Mouse (Mus musculus) heart, adult 2 months (tissue): ENCODE data around the gene P4hb.

ENCODE experiments used
- CTCF ChIP-seq: fragments of 200-600 bp; IDR thresholded peaks from 2 replicates; pipeline ENCODE4 v1.8.1; 2022; ENCODE audit warnings: antibody characterized with exemption, mild to moderate bottlenecking, moderate library complexity
- EP300 ChIP-seq: fragments of 200-500 bp; IDR thresholded peaks from 2 replicates; pipeline ENCODE4 v1.6.1; 2011; ENCODE audit warnings: low read depth, low read length, control low read depth; ENCODE audit not compliant: insufficient read depth

DNA sequence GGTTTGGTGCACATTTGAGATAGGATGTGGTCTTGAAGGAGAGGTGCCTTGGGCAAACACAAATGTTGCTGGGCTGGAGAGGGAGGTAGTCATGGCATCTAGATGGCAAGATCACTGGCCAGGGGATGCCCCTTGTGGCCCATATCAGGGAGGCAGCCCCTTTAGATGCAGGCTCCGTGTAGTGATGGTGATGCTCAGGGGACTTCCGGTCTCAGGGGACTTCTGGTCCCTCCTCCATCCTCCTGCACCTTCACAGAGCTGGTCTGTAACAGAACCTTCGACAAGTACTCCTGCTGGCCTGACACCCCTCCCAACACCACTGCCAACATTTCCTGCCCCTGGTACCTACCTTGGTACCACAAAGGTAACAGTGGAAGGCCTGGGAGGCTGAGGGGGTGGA is 37.2 kb downstream of the P4hb start:
- TF ChIP-seq EP300 (no peak), CTCF (no peak)
